Mouse (Mus musculus) brain, embryonic 14.5 days (tissue): Measurements from ENCODE around the gene Zbtb26.

Experiments
- CTCF ChIP-seq: fragments of 200-500 bp; IDR thresholded peaks from 2 replicates; pipeline ENCODE4 v1.5.1; 2012; ENCODE audit warnings: inconsistent platforms, mild to moderate bottlenecking, moderate library complexity, borderline replicate concordance; ENCODE audit not compliant: insufficient read depth, insufficient read length; ENCODE audit errors: extremely low read depth
- POLR2A ChIP-seq: fragments of 200-500 bp; IDR thresholded peaks from 2 replicates; pipeline ENCODE4 v1.6.1; 2012; ENCODE audit warnings: mild to moderate bottlenecking, inconsistent platforms, borderline replicate concordance; ENCODE audit not compliant: poor library complexity, insufficient read depth, insufficient read length, severe bottlenecking; ENCODE audit errors: extremely low read depth

GRCm38 (mm10) chr2:37431609-37432008 lies 11.3 kb downstream of the Zbtb26 start:
- TF ChIP-seq CTCF (no peak), POLR2A (no peak)
